Mouse (Mus musculus) CH12.LX (cell line): ENCODE results near the gene Fam69a. TPM values are rescaled to one million over a fixed set of nuclear protein-coding genes. Genes with fewer than 3 reads are reported as not detected.

Source experiments
- DNase-seq: peaks from one replicate; pipeline ENCODE4 v3.0.0-alpha.2; 2013; ENCODE audit errors: extremely low read depth
- H3K27ac ChIP-seq: 2 replicates; pipeline ENCODE4 v1.5.1; 2012; ENCODE audit warnings: low read depth, mild to moderate bottlenecking, control low read depth, moderate library complexity; ENCODE audit not compliant: insufficient read depth
- H3K27me3 ChIP-seq: replicated peaks from 2 replicates; pipeline ENCODE3; 2012; ENCODE audit warnings: inconsistent platforms
- H3K36me3 ChIP-seq, 2 experiments: replicated peaks in 1 of 2; 2 replicates each; pipeline versions ENCODE3 to v1.6.1; 2012; ENCODE audit warnings: inconsistent platforms in 1 of 2, low read length in 1 of 2, mild to moderate bottlenecking in 1 of 2, mixed read lengths in 1 of 2, moderate library complexity in 1 of 2; ENCODE audit not compliant: control insufficient read depth in 1 of 2, insufficient read depth in 1 of 2
- H3K4me1 ChIP-seq, 2 experiments: 2 replicates each; pipeline ENCODE4 v1.6.1; 2012; ENCODE audit warnings: inconsistent platforms in 1 of 2, moderate library complexity in 1 of 2; ENCODE audit not compliant: insufficient read depth in 2 of 2, control insufficient read depth in 1 of 2
- H3K4me2 ChIP-seq: 2 replicates; pipeline ENCODE4 v1.6.1; 2012; ENCODE audit warnings: low read depth, mild to moderate bottlenecking, control low read depth; ENCODE audit not compliant: poor library complexity, insufficient read depth, severe bottlenecking
- H3K4me3 ChIP-seq, 3 experiments: fragments of 150-350 bp in 1 of 3; sonication (generic) in 1 of 3; replicated peaks in 1 of 3; 2 replicates each; pipeline versions ENCODE3 to v1.5.1; 2011 to 2012; ENCODE audit warnings: low read depth in 2 of 3, low read length in 2 of 3, mild to moderate bottlenecking in 2 of 3, moderate library complexity in 2 of 3, control low read depth in 1 of 3, improper control_type of control experiment in 1 of 3, inconsistent platforms in 1 of 3, mixed read lengths in 1 of 3; ENCODE audit not compliant: poor library complexity in 1 of 3
- H3K79me2 ChIP-seq: replicated peaks from 2 replicates; pipeline ENCODE4 v1.6.1; 2012; ENCODE audit warnings: mild to moderate bottlenecking, moderate library complexity; ENCODE audit not compliant: control insufficient read depth, poor library complexity, insufficient read depth, severe bottlenecking; ENCODE audit errors: extremely low read depth
- H3K9ac ChIP-seq: 2 replicates; pipeline ENCODE4 v1.6.1; 2012; ENCODE audit warnings: low read depth, mild to moderate bottlenecking, control low read depth, moderate library complexity; ENCODE audit not compliant: insufficient read depth
- H3K9me3 ChIP-seq: replicated peaks from 2 replicates; pipeline ENCODE3; 2012; ENCODE audit warnings: low read length, inconsistent platforms, mixed read lengths
- BHLHE40 ChIP-seq: IDR thresholded peaks from 2 replicates; pipeline ENCODE4 v1.6.1; 2011; ENCODE audit warnings: mild to moderate bottlenecking, low read depth, low read length, improper control_type of control experiment
- CHD1 ChIP-seq: IDR thresholded peaks from 2 replicates; pipeline ENCODE4 v1.6.1; 2012; ENCODE audit warnings: low read depth, low read length, improper control_type of control experiment, inconsistent platforms
- E2F4 ChIP-seq: IDR thresholded peaks from 2 replicates; pipeline ENCODE4 v1.6.1; 2011; ENCODE audit warnings: low read depth, low read length, improper control_type of control experiment; ENCODE audit not compliant: insufficient replicate concordance
- ELF1 ChIP-seq: IDR thresholded peaks from 2 replicates; pipeline ENCODE4 v1.6.1; 2014; ENCODE audit warnings: low read depth, mild to moderate bottlenecking, inconsistent platforms, low read length, improper control_type of control experiment
- MAFK ChIP-seq: IDR thresholded peaks from 2 replicates; pipeline ENCODE4 v1.6.1; 2011; ENCODE audit warnings: low read length, improper control_type of control experiment; ENCODE audit not compliant: insufficient replicate concordance
- MAZ ChIP-seq: IDR thresholded peaks from 2 replicates; pipeline ENCODE4 v1.6.1; 2012; ENCODE audit warnings: low read depth, mild to moderate bottlenecking, inconsistent platforms, low read length, improper control_type of control experiment, moderate library complexity
- MYC ChIP-seq: IDR thresholded peaks from 2 replicates; pipeline ENCODE4 v1.6.1; 2011; ENCODE audit warnings: low read depth, mild to moderate bottlenecking, improper control_type of control experiment, low read length
- POLR2AphosphoS2 ChIP-seq: IDR thresholded peaks from 2 replicates; pipeline ENCODE4 v1.6.1; 2011; ENCODE audit warnings: low read depth, low read length, improper control_type of control experiment
- RCOR1 ChIP-seq: conservative IDR thresholded peaks from 2 replicates; pipeline ENCODE4 v1.6.1; 2012; ENCODE audit warnings: low read depth, mild to moderate bottlenecking, inconsistent platforms, low read length, improper control_type of control experiment
- SIN3A ChIP-seq: IDR thresholded peaks from 2 replicates; pipeline ENCODE4 v1.6.1; 2012; ENCODE audit warnings: low read length, improper control_type of control experiment, inconsistent platforms
- TCF12 ChIP-seq: IDR thresholded peaks from 2 replicates; pipeline ENCODE4 v1.6.1; 2014; ENCODE audit warnings: low read depth, mild to moderate bottlenecking, inconsistent platforms, low read length, improper control_type of control experiment
- UBTF ChIP-seq: IDR thresholded peaks from 2 replicates; pipeline ENCODE4 v1.6.1; 2012; ENCODE audit warnings: low read depth, mild to moderate bottlenecking, inconsistent platforms, low read length, improper control_type of control experiment, moderate library complexity
- USF1 ChIP-seq: IDR thresholded peaks from 2 replicates; pipeline ENCODE4 v1.6.1; 2014; ENCODE audit warnings: low read depth, mild to moderate bottlenecking, inconsistent platforms, low read length, improper control_type of control experiment
- ZKSCAN1 ChIP-seq: IDR thresholded peaks from 2 replicates; pipeline ENCODE4 v1.6.1; 2012; ENCODE audit warnings: low read depth, inconsistent platforms, low read length, improper control_type of control experiment, borderline replicate concordance
- ZMIZ1 ChIP-seq: IDR thresholded peaks from 2 replicates; pipeline ENCODE4 v1.6.1; 2012; ENCODE audit warnings: low read depth, mild to moderate bottlenecking, inconsistent platforms, low read length, improper control_type of control experiment
- ZNF384 ChIP-seq: IDR thresholded peaks from 2 replicates; pipeline ENCODE4 v1.6.1; 2012; ENCODE audit warnings: low read depth, low read length, improper control_type of control experiment, inconsistent platforms
- dilution Hi-C: fragments of 300-500 bp; cut with MboI; formaldehyde crosslinking; loops from 2 replicates; pipeline ENCODE4 v1.14.3; 2020; ENCODE audit warnings: low sequenced_read_pairs; ENCODE audit not compliant: extremely low pct_unique_long_range_greater_than_20kb, extremely low pct_ligation_motif_present
- in situ Hi-C: fragments of 300-500 bp; cut with MboI; formaldehyde crosslinking; loops from 3 replicates; pipeline ENCODE4 v1.14.3; 2019; ENCODE audit warnings: low sequenced_read_pairs, low pct_ligation_motif_present, low pct_unique_long_range_greater_than_20kb, mixed read lengths
- polyA plus RNA-seq: library from polyadenylated mRNA; unstranded; fragments of >175 nt; gene quantifications from 2 replicates; pipeline ENCODE4 v1.2.1, GENCODE M21; 2012; ENCODE audit warnings: low read depth; ENCODE audit not compliant: insufficient read length
- total RNA-seq, 2 experiments: library from RNA; depleted of rRNA; stranded (reverse); fragments of 300-350 nt in 1 of 2; fragments of >200 nt in 1 of 2; gene quantifications; 2 replicates each; pipeline ENCODE4 v1.2.3; 2012 to 2014

The Fam69a gene
- total and polyA plus RNA-seq, 3 experiments: 4.2 to 14.2 (median 6.5) TPM

- no peak for TF ChIP-seq ZKSCAN1
- TF ChIP-seq TCF12: no peak
- no peak for TF ChIP-seq MAZ
- no peak for TF ChIP-seq ZMIZ1
- TF ChIP-seq POLR2AphosphoS2: no peak
- no peak for TF ChIP-seq ZNF384
- no peak for TF ChIP-seq MYC
- no peak for TF ChIP-seq ELF1
- no peak for TF ChIP-seq CHD1
- TF ChIP-seq RCOR1: no peak
- TF ChIP-seq USF1: no peak
- H3K9me3 ChIP-seq: no peaks in the 10 kb centered on the region
- no peak overlapping the region for H3K27ac ChIP-seq
- H3K27me3 ChIP-seq: no peaks in the 10 kb centered on the region
- in situ Hi-C loops: no loop called here
- H3K4me1 ChIP-seq: peaks cover 3 to 25% of the 10 kb centered on the region in 2 experiments; a peak in 3 of 4 replicates
- H3K79me2 ChIP-seq: 0 out of 2 replicates have a peak, but pooled peaks cover 4% of the 10 kb centered on the region
- dilution Hi-C loops: no loop called here
- no peak overlapping the region for H3K4me2 ChIP-seq
- H3K36me3 ChIP-seq: no peaks in the 10 kb centered on the region
- no peak overlapping the region for H3K9ac ChIP-seq
- H3K4me3 ChIP-seq: no peak overlapping the region
- DNase-seq: no peak
Measured at GRCm38 (mm10) chr5:107936625-107937389, 50.1 kb downstream of the Fam69a start.

DNA sequence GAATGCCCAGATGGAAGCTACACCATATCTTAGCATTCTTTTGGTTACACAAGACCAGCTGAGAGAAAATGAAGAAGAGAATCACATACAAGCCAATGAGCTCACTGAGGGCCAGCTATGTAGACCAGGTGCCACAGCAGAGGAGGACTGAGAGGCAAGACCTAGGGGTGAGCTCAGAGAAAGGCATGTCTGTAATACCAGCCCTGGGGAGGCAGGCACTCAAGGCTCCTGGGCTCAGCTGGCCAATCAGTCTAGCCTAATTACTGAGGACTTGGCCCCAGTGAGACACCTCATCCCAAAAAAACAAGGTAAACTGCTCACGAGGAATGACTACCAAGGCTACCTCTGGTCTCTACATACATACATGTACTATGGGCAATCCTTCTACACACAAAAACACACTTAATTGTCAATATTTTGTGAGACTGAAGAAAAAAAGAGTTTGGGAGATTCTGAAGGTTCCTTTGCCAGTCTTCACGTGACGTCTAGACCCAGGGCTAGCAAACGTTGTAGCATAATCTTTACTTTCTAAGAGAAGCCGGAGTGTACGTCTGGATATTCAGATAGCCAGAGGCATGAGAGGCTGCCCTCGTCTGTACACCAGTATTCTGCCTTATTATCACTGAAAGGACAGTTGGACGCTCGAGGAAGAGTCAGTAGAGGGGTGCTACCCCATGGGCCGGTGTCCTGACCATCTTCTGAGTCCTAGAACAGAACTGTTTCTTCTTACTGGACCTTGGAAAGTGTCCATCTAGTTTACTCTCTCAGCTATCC is 51.9 kb downstream of the Fam69a start:
- H3K4me1 ChIP-seq: peaks cover 0 to 14% of the 10 kb centered on the region in 2 experiments; a peak in 1 of 4 replicates
- no peak overlapping the region for H3K4me2 ChIP-seq
- no peaks in the 10 kb centered on the region for H3K9me3 ChIP-seq
- H3K79me2 ChIP-seq: 0 out of 2 replicates have a peak, but pooled peaks cover 4% of the 10 kb centered on the region
- H3K9ac ChIP-seq: no peak overlapping the region
- no peaks in the 10 kb centered on the region for H3K36me3 ChIP-seq
- TF ChIP-seq SIN3A: no peak
- no peak for TF ChIP-seq E2F4
- no peak for TF ChIP-seq USF1
- TF ChIP-seq MYC: no peak
- no peak for TF ChIP-seq BHLHE40
- no peak for TF ChIP-seq CHD1
- no peak for TF ChIP-seq MAFK
- no peak for TF ChIP-seq UBTF
- no peak for DNase-seq
- H3K27me3 ChIP-seq: no peaks in the 10 kb centered on the region
- no peak overlapping the region for H3K4me3 ChIP-seq
- H3K27ac ChIP-seq: no peak overlapping the region
- dilution Hi-C loops: no loop called here
- in situ Hi-C loops: no loop called here
